Mouse (Mus musculus) hindlimb bud, embryonic 11.5 days (tissue): ENCODE results near the gene Dhx15.
A peak's percentile ranks its signal among the peaks of the same experiment; 100 is the strongest.
"Not testable (repeated sequence)": the region's sequence is repeated elsewhere in the genome, so short reads cannot be mapped to it uniquely, and the experiment has no call there.

Experiments used
- DNase-seq: peaks from one replicate; pipeline ENCODE4 v3.0.0-alpha.2; 2012; ENCODE audit warnings: low read depth, low spot score; ENCODE audit errors: extremely low spot score

Gene Dhx15

GRCm38 (mm10) chr5:52190371-52191179 lies at the start of gene Dhx15:
Gene Dhx15 (minus strand): TSS chr5:52190514.
- peak; percentile 88 for DNase-seq

GRCm38 (mm10) chr5:52238877-52239276 lies 48.6 kb upstream of the Dhx15 start:
- DNase-seq = no peak

DNA sequence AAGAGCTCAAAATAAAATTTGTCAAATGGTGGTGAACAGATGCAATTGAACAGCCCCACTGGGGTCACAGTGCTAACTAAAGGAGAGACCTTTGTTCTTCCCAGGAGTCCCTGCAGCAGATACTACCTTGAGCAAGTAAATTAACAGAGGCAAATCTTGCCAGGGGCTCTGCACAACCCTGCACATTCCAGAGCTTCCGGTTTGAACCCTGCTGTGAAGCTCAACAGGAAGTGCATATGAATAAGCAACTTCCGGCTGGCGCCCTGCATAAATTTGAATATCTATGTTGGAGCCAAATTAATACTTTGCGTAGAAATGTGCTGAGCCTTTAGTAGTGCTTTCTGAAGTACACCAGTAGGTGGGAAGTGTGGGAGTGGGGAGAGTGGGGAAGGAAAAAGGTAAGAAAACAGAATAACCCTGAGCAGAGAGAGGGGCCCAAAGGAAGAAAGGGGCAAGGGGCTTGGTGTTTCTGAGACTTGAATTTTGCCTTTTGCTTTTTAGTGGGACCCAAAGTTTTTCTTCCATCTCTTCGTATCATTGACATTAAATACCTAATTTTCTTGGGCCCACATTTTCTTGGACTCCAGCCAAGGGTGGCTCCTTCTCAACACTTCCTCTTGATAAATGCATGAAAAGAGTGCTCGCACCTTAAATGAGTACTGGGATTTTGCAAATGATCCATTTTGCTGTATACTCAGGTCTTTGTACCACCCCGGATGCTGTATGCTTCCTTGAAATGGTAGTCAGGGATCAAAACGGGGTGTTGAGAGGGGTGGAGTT lies 47.8 kb upstream of the Dhx15 start:
- no peak for DNase-seq

- DNase-seq = not testable (repeated sequence)
Measured at GRCm38 (mm10) chr5:52236585-52236984, 46.3 kb upstream of the Dhx15 start.

- DNase-seq = no peak
Measured at GRCm38 (mm10) chr5:52234570-52234969, 44.3 kb upstream of the Dhx15 start.

- DNase-seq = no peak
Measured at GRCm38 (mm10) chr5:52233891-52234290, 43.6 kb upstream of the Dhx15 start.

GRCm38 (mm10) chr5:52232611-52233010 lies 42.3 kb upstream of the Dhx15 start:
- no peak for DNase-seq

DNA sequence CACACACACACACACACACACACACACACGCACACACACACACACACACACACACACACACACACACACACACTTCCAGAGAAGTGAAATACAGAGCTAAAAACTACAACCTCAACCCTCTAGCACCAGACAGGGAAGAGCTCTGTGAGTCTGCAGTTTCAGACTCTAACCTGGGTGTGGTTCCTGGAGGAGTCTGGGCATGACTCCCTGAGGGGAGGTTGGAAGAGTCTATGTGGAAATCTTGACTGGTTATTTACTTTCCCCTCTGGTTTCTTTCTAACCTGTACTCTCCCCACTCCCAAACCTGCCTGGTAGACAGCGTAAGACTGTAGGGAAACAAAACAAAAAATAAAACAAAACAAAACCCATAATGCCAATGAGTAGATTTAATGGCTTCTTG lies 41.9 kb upstream of the Dhx15 start:
- no peak for DNase-seq

DNA sequence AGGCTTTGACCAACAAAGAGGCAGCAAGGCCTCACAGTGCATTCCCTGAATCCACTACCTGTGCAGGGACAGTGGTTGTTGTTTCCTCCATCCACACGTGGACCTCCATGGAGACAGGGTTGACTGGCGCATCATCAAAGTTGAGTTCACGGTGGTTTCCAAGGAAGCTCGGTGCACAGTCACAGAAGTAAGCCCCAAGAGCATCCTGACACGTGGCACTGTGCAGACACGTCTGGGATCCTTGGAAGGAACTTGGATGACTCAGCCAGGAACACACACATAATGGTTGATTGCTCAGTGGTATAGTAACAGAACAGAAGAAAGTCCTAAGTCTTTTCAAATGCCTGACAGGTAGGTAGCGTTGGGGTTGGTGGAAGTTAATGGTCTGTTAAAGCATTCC lies 40.2 kb upstream of the Dhx15 start:
- no peak for DNase-seq

- no peak for DNase-seq
Measured at GRCm38 (mm10) chr5:52226677-52227076, 36.4 kb upstream of the Dhx15 start.

GRCm38 (mm10) chr5:52221596-52221995 lies 31.3 kb upstream of the Dhx15 start:
- no peak for DNase-seq

DNA sequence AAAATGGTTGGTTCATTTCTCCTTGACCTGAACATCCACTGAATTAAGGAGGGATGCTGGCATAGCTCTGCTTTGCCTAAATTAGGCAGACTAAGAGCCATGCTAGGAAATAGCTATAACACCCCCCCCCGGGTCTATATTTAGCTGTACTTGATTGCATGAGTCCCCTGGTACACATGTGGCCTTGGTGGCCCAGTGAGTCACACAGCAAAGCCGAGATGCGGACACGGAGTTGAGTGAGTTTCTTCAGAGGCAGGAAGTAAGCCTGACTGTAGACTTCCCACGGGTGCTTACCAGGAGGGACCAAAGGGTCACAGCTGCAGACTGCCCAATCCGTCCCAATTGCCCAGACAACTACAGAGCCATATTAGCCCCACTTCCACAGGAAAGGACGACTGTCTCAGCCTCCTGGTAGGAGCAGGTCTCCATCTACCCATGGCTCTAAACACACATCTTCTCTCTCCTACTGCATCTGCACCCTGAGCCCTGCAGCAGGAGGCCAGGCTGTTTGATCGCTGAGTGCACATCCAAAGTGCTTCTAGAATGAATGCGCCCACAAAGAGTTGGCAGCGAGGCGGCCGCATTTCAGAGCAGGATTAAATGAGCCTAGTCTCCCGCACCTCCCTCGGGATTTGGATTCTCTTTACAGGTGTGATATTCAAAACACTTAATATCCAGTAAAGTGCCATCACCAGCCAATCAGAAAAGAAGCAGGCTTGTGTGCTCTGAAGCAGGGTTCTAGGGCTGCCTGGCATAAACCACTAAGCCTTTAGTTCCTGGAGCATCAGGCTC lies 29.9 kb upstream of the Dhx15 start:
- no peak for DNase-seq

GRCm38 (mm10) chr5:52218238-52218637 lies 27.9 kb upstream of the Dhx15 start:
- no peak for DNase-seq

DNA sequence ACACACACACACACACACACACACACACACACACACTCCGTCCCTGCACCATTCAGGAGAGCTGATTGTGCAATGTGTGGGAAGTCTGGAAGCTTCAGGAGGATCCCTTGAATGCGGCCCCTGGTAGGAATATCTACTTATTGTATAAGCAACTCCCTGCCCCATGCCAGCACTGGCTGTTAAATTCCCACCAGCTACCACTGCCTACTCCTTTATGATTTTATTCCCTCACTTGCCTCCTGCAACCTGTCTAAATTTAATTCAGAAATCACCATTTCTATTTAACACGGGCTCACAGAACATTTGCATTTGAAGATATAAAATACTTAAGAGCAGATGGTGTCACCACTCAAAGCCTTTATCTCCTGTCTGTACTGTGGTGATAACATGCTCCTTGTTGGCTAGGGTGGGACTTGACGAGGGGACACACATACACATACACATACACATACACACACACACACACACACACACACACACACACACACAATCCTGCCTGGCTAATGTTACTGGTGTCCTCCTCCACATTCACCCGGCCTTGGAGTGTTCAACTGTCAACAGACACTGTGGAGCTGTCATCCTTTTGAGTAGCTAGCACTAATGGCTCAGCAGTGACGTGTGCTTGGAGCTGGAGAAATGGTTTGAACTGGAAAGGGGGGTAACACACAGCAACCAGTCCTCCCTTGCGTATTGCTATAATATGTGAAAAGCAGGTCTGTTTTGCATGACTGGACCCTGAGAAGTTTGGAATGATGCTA lies 23.0 kb upstream of the Dhx15 start:
- DNase-seq = no peak

GRCm38 (mm10) chr5:52191180-52191468 lies 810 bp upstream of the Dhx15 start:
- DNase-seq = no peak

- no peak for DNase-seq
Measured at GRCm38 (mm10) chr5:52189664-52190365, 499 bp downstream of the Dhx15 start.

DNA sequence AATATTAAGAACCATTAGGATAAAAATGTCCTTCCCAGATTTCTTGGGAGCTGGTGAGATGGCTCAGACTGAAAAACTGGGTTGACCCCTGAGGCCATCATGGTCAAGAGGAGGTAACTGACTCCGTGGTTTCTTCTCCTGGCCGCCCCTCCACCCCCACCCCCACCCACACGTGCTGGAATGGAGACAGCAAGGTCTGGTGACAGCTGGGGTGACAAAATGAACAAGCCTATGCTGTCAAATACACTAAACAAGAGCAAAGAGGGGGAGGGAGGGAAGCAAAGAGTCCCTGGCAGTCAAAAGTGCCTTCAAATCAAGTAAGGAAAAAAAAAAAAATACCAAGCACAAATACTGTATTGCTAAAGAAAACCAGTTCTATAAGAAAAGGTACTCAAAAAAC lies 2.1 kb downstream of the Dhx15 start:
- DNase-seq = no peak

- no peak for DNase-seq
Measured at GRCm38 (mm10) chr5:52177326-52177725, 13.0 kb downstream of the Dhx15 start.

DNA sequence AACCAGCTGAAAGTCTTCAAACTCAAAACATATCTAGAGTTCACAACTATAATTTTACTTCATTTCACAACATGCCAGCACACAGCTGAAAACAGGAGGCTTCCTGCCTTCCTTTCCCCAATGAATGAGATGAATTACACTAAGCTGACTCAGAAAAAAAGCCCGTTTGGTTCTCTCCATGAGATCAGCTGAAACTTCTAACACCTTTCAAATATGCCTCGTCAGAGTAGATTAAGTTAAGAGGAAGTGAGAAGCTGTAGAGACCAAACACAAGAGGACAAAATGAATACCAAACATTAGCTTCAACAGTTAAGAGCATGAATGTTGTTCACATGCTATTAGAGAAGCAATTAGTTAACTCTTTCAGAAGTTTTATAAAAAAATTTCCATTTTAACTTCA lies 21.8 kb downstream of the Dhx15 start:
- DNase-seq = no peak

- DNase-seq = no peak
Measured at GRCm38 (mm10) chr5:52149138-52149537, 41.2 kb downstream of the Dhx15 start.
